In the genomic region with DNA sequence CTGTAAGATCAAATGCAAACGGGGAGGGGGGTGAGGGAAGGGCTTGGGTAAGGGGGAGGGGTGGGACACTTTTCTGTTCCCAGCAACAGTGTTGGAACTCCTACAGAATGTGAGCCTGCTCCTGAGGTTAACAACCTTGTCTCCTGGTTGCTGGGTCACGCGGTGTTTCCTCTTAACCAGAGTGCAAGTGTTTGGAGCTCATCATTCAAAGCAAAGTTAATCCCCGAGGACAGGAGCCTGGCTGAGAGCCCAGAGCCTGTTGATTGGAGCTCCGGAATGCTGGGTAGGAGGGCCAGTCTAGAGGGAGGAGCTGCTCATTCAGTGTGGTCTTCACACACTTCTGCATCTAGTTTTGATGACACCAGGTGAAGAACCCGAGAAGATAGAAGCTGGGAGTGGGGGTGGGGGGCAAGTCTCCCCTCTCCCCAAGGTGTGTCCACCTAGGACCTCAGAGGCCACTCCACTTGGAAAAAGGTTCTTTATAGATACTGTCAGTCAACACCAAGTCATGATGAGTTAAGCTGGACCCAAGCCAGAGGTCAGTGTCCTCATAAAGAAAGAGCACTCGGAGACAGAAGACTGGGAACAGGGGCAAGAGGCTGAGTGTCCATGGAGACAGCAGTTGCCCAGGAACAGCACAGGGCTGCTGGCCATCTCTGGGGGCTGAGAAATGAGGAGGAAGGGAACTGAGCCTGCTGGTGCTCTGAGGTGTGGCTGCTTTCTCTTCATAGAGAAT, we compare ENCODE assay signal across 8 mouse cellular contexts.
DNase-seq lines count a peak whose midpoint lies in the region; ATAC-seq and TF ChIP-seq lines count a peak whose summit lies in the region.

No protein-coding gene starts in this region.

- DNase-seq in right cerebral cortex, postnatal 10 days (ENCODE audit: low spot score in 2 of 2): peak; percentile 51 to 58
- DNase-seq in right cerebral cortex, postnatal 25 days: no peak
- no peak for DNase-seq in forebrain, postnatal 0 days
- peak; percentile 95 for DNase-seq in heart, postnatal 4 days
- peak; percentile 61 for DNase-seq in limb, embryonic 10.5 days (ENCODE audit: low spot score)
- peak; percentile 56 to 81 for DNase-seq in urinary bladder, postnatal 4 days (ENCODE audit: low spot score in 2 of 2)

- ATAC-seq in forebrain, postnatal 0 days: peak; percentile 60
- peak; percentile 87 for ATAC-seq in midbrain, embryonic 13.5 days
- ATAC-seq in frontal cortex, adult (ENCODE audit: low TSS enrichment): no peak

- H3K4me2 ChIP-seq in forebrain, postnatal 0 days (ENCODE audit: low read depth): no peak overlapping the region
- H3K4me2 ChIP-seq in midbrain, embryonic 13.5 days (replicated peaks): no peak overlapping the region

- H3K27me3 ChIP-seq in forebrain, postnatal 0 days (ENCODE audit: insufficient read depth, low read length): no peaks in the 10 kb centered on the region
- H3K27me3 ChIP-seq in limb, embryonic 10.5 days (ENCODE audit: low read depth, poor library complexity, severe bottlenecking): peaks cover 9% of the 10 kb centered on the region; the same call in 1 of the 2 replicates
- H3K27me3 ChIP-seq in midbrain, embryonic 13.5 days: peaks cover 69% of the 10 kb centered on the region

- H3K36me3 ChIP-seq in forebrain, postnatal 0 days (ENCODE audit: insufficient read depth): no peaks in the 10 kb centered on the region
- no peaks in the 10 kb centered on the region for H3K36me3 ChIP-seq in limb, embryonic 10.5 days
- H3K36me3 ChIP-seq in midbrain, embryonic 13.5 days: no peaks in the 10 kb centered on the region

- no peaks in the 10 kb centered on the region for H3K9me3 ChIP-seq in forebrain, postnatal 0 days (ENCODE audit: low read length)
- H3K9me3 ChIP-seq in limb, embryonic 10.5 days (replicated peaks): no peaks in the 10 kb centered on the region
- H3K9me3 ChIP-seq in midbrain, embryonic 13.5 days: no peaks in the 10 kb centered on the region

- 12% methylated on average over 7 of the region's 7 CpGs for WGBS in forebrain, postnatal 0 days
- 22% methylated on average over 7 of the region's 7 CpGs for WGBS in limb, embryonic 10.5 days
- WGBS in midbrain, embryonic 13.5 days: 16% methylated on average over 7 of the region's 7 CpGs

- H3K9ac ChIP-seq in forebrain, postnatal 0 days: no peak overlapping the region
- no peak overlapping the region for H3K9ac ChIP-seq in midbrain, embryonic 13.5 days (replicated peaks)

- H3K27ac ChIP-seq in forebrain, postnatal 0 days (ENCODE audit: low read depth, low read length): no peak overlapping the region
- no peak overlapping the region for H3K27ac ChIP-seq in limb, embryonic 10.5 days
- H3K27ac ChIP-seq in midbrain, embryonic 13.5 days: no peak overlapping the region

- H3K4me1 ChIP-seq in forebrain, postnatal 0 days (ENCODE audit: insufficient read depth): no peaks in the 10 kb centered on the region
- peaks cover 51% of the 10 kb centered on the region for H3K4me1 ChIP-seq in limb, embryonic 10.5 days
- peaks cover 23% of the 10 kb centered on the region for H3K4me1 ChIP-seq in midbrain, embryonic 13.5 days (replicated peaks)

- TF ChIP-seq CTCF in forebrain, postnatal 0 days (IDR thresholded peaks at IDR 0.05; ENCODE audit: low read depth): no peak

- H3K4me3 ChIP-seq in forebrain, postnatal 0 days (ENCODE audit: low read depth, low read length): no peak overlapping the region
- no peak overlapping the region for H3K4me3 ChIP-seq in limb, embryonic 10.5 days
- H3K4me3 ChIP-seq in midbrain, embryonic 13.5 days (replicated peaks): no peak overlapping the region

Comparison
In these comparisons a context has a peak if more than half of its experiments do, and no peak if none do; other contexts are left out.
1. DNase-seq: peak in right cerebral cortex, postnatal 10 days (2 of 2), heart, postnatal 4 days (single experiment), limb, embryonic 10.5 days (single experiment) and urinary bladder, postnatal 4 days (2 of 2); none in right cerebral cortex, postnatal 25 days (single experiment) and forebrain, postnatal 0 days (single experiment).